Mouse (Mus musculus): ENCODE data around the gene Zbtb8os.
A peak's percentile ranks its signal among the peaks of the same experiment; 100 is the strongest.

Gene Zbtb8os

GRCm38 (mm10) chr4:129335216-129336074 is at the start of gene Zbtb8os, which contains the start of gene Rbbp4:
Gene Zbtb8os (plus strand): TSS chr4:129335695.
Gene Rbbp4 (minus strand): TSS chr4:129335370.
- DNase-seq = peak; percentile 99

DNA sequence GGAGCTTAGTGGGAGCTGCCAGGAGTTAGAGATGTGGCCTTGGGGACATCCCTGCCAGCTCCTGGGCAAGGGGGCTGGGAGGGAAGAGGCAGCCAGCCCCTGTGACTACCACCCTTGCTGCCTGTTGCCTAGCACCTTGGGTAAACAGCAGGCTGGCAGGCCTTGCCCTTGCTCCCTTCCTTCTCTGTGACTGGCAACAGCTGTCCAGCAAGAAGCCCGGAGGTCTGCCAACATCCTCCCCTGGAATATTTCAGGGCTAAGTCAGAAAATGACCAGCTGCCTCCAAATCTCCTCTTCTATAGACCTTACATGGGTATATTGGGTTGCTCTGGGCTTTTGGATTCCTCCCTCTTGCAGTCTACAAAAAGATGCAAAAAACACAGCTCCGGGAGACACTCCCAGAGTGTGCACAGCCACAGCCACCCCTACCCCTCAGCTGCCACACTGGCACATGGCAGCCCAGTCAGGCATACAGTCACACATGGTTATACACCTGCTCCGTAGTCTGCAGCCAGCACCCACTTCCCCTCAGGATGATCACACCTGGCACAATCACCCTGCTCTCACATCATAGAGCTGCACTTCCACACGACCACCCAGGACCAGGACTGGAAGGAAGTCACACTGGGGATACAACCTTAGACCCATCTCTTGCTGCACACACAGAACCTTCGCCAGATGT is 49.4 kb upstream of the Zbtb8os start:
- peak; percentile 35 for DNase-seq

DNA sequence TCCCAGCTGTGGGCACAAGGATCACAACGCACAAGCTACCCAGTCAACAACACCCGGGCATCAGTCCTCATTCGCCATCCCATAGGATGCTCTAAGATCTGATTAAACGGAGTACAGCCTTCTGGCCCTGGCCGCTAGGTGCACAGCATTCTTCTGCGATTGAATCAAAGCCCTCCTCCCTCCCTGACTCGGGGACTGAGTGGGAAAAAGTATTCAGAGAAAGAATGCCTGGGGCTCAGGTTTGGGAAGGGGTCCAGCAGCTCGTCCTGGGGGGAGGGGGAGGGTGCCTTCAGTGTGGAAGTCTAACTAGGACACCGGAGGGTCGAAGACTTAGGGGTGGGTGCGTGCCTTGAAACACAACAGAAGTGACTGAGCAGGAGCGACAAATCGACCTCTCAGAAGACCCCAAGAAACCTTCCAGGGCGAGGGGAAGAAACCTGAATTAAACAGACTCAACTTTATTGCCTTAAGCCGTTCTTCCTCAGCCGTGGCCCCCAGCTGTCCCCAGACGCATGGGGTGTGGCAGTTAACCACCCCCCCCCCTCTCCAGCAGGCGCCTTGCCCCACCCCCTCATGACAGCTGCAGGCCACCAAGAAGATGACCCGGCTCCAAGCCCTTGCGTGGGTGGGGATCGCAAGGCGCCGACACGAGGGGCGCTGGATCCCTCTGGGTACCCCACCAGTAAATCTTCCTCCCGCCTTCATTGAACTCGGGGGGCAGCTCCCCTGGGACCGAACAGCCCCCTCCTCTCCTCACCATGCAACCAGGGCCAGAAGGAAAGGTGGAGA is 48.6 kb upstream of the Zbtb8os start:
- peak; percentile 35 for DNase-seq

DNA sequence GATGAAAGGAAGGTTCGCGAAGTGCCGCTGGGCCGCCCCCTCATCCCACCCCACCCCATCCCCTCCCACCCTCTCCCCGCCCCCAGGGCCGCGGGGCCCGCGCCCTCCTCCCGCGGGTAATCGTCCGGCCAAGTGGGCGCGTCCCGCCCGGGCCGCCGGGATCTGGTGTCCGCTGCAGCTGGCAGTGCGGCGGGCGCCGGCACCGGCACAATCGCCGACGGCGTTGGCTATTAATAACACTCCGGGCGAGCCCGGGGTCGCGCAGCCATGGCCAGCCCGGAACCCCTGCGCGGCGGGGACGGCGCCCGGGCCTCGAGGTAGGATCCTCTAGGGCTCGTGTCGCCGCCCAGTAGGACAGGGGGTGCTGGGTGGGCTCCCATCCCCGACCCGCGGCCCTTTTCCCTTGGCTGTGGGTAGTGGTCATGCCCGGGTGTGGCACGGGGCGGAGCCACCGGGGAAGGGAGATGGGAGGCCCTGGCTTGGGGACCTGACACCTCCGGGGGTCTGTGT is 48.0 kb upstream of the Zbtb8os start, which contains the start of gene Sync:
Sync (plus strand) TSS at position 146 of the 510 bp plus-strand sequence.
- DNase-seq = peak; percentile 48

DNA sequence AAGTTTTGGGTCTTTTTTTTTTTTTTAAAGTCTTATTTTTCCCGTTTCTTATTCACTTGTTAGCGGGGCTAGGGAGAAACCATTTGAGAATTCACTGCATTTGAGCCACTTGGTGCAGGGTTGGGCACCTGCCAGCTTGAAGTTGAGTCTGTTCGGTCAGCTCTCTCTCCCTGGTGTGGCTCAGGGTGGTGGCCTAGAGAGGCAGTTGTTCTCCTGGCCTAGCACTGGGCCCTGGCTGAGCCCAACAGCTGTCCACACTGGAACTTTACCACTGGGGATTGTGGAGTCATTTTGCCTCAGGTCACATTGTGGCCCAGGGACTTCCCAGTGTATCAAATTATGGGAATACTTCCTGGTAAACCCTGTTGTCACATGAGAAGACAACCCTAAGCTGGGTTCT is 47.4 kb upstream of the Zbtb8os start:
- DNase-seq = no peak

GRCm38 (mm10) chr4:129289671-129290070 is 45.8 kb upstream of the Zbtb8os start:
- no peak for DNase-seq

- DNase-seq = no peak
These were observed 42.7 kb upstream of the Zbtb8os start for GRCm38 (mm10) chr4:129292831-129293230.

DNA sequence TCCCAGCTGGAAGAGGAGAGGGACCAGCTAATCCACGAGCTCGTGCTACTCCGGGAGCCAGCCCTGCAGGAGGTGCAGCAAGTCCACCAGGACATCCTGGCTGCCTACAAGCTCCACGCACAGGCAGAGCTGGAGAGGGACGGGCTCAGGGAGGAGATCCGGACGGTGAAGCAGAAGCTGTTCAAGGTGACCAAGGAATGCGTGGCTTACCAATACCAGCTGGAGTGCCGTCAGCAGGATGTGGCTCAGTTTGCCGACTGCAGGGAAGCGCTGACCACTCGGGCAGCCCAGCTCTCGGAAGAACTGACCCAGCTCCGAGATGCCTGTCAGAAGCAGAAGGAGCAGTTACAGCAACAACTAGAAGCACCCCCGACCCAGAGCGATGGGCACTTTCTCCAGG is 41.8 kb upstream of the Zbtb8os start:
- DNase-seq = no peak

- no peak for DNase-seq
These were observed 40.3 kb upstream of the Zbtb8os start for GRCm38 (mm10) chr4:129295188-129295587.

DNA sequence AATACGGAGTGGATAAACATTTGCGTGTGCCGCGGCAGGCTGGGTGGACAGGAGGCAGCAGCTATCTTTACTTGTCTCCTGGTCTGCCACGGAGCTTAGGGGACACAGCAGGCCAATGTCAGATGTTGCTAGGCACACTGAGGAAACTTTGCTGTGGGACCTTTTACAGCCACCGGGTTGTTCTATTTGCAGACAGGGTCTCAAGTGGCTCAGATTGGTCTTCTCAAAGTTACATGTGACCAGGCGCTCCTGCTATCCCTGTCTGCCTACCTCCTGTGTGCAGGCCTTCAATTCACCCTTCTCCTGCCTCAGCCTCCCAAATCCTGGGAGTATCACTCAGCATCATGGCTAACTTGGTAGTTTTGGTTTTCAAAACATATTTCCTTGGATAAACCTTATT is 39.4 kb upstream of the Zbtb8os start:
- no peak for DNase-seq

- DNase-seq = peak; percentile 72
These were observed 37.8 kb upstream of the Zbtb8os start for GRCm38 (mm10) chr4:129297724-129298123.

- DNase-seq = no peak
These were observed 36.4 kb upstream of the Zbtb8os start for GRCm38 (mm10) chr4:129299121-129299520.

- DNase-seq = no peak
These were observed 32.1 kb upstream of the Zbtb8os start for GRCm38 (mm10) chr4:129303401-129303800.

GRCm38 (mm10) chr4:129303816-129304215 is 31.7 kb upstream of the Zbtb8os start:
- DNase-seq = no peak

DNA sequence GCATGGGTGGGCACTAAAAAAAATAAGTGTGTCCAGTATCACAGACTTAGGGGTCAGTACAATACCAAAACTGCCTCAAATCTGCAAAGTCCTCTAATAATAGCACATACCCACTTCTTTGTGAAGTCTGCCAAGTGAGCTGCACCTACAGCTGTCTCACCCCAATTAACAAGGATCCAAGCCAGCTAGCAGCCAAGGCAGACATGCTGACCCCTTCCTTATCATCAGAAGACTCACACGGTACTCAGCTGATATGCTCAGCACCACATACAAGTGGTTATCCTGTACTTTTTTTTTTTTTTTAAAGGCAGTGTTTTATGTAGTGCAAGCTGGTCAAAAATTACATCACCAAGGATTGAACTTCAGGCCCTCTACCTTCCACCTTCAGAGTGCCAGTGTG is 31.2 kb upstream of the Zbtb8os start:
- no peak for DNase-seq

DNA sequence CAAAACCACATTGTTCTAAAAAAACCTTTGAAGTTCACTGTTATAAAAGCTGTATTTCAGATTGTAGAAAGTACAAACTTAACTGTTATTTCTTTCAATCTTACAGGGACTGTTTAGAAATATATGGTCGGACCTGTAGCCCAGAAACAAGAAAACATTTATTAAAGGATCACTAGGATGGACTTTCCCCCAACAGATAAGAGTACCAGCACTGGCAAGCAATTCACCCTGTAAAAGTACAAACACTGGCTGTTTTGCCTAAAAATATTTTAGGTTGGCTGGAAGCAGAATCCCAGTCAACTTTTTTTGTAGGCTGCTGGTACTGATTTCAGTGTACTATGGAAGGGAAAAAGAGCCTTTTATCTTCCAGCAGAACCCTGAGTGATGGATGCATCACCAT is 27.6 kb upstream of the Zbtb8os start:
- DNase-seq = no peak

- no peak for DNase-seq
These were observed 21.6 kb upstream of the Zbtb8os start for GRCm38 (mm10) chr4:129313886-129314285.

GRCm38 (mm10) chr4:129320876-129321275 is 14.6 kb upstream of the Zbtb8os start:
- no peak for DNase-seq

GRCm38 (mm10) chr4:129322042-129322441 is 13.5 kb upstream of the Zbtb8os start:
- no peak for DNase-seq

- DNase-seq = no peak
These were observed 12.0 kb upstream of the Zbtb8os start for GRCm38 (mm10) chr4:129323491-129323890.

GRCm38 (mm10) chr4:129324756-129325155 is 10.7 kb upstream of the Zbtb8os start:
- no peak for DNase-seq

GRCm38 (mm10) chr4:129326191-129326590 is 9.3 kb upstream of the Zbtb8os start:
- no peak for DNase-seq

DNA sequence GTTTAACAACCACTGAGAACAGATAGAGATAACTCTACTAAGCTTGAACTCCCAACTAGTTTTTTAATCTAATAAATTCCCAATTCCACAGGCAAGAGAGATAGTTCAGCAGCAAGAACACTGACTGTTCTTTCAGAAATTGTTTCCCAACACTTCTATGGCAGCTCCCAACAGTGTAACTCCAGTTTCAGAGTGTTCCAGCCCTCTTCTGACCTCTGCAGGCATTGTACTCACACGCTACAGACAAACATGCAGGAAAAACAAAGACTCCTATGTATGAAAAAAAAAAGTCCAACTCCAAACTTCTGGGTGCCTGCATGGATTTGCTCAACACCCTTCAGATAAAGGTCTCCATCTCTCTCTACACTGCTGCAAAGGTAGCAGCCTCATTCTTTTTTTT is 2.6 kb upstream of the Zbtb8os start:
- DNase-seq = no peak
